Mouse (Mus musculus): Measurements from ENCODE around the gene Gm10031. TPM values are rescaled to one million over a fixed set of nuclear protein-coding genes. Genes with fewer than 3 reads are reported as not detected.

Gm10031 gene
- polyA plus RNA-seq, 1 experiment, result 33.7 TPM

GRCm38 (mm10) chr1:156559641-156560020 lies 35.8 kb downstream of the Gm10031 start:
- DNase-seq, result peak; percentile 12
- Histone ChIP-seq H3K4me3 (ENCODE audit: control insufficient read depth, insufficient read depth, low read length) (peak overlapping the region; percentile 65), H3K4me1 (replicated peaks; ENCODE audit: control insufficient read depth, insufficient read depth, low read length) (peaks cover 3% of the 10 kb centered on the region; the same call in 1 of the 2 replicates), H3K36me3 (ENCODE audit: control insufficient read depth, insufficient read depth, low read length) (no peaks in the 10 kb centered on the region), H3K27me3 (ENCODE audit: control insufficient read depth, insufficient read depth, low read length) (no peaks in the 10 kb centered on the region), H3K27ac (ENCODE audit: control insufficient read depth, insufficient read depth, low read length) (no peak overlapping the region)
- TF ChIP-seq POLR2A (IDR thresholded peaks at IDR 0.05; ENCODE audit: control insufficient read depth, extremely low read depth, insufficient read depth, low read length, poor library complexity) (no peak), CTCF (IDR thresholded peaks at IDR 0.05; ENCODE audit: borderline replicate concordance, control insufficient read depth, extremely low read depth, insufficient read depth, low read length, poor library complexity) (no peak)
- WGBS, result 18% methylated on average over 8 of the region's 8 CpGs

- H3K4me3 ChIP-seq (ENCODE audit: control insufficient read depth, insufficient read depth, low read length), result no peak overlapping the region
- TF ChIP-seq CTCF (IDR thresholded peaks at IDR 0.05; ENCODE audit: borderline replicate concordance, control insufficient read depth, extremely low read depth, insufficient read depth, low read length, poor library complexity), result no peak
Observed at GRCm38 (mm10) chr1:156560500-156560899, 36.7 kb downstream of the Gm10031 start.

GRCm38 (mm10) chr1:156565328-156565727 lies 41.5 kb downstream of the Gm10031 start:
- no peak for DNase-seq
- H3K4me1 ChIP-seq (replicated peaks; ENCODE audit: control insufficient read depth, insufficient read depth, low read length), result peaks cover 2% of the 10 kb centered on the region; the same call in 1 of the 2 replicates
- WGBS, result 92% methylated on average over 2 of the region's 2 CpGs
- no peak overlapping the region for H3K4me3 ChIP-seq (ENCODE audit: control insufficient read depth, insufficient read depth, low read length)
- no peaks in the 10 kb centered on the region for H3K36me3 ChIP-seq (ENCODE audit: control insufficient read depth, insufficient read depth, low read length)
- no peaks in the 10 kb centered on the region for H3K27me3 ChIP-seq (ENCODE audit: control insufficient read depth, insufficient read depth, low read length)
- H3K27ac ChIP-seq (ENCODE audit: control insufficient read depth, insufficient read depth, low read length), result no peak overlapping the region
- TF ChIP-seq CTCF (IDR thresholded peaks at IDR 0.05; ENCODE audit: borderline replicate concordance, control insufficient read depth, extremely low read depth, insufficient read depth, low read length, poor library complexity), result no peak
- no peak for TF ChIP-seq POLR2A (IDR thresholded peaks at IDR 0.05; ENCODE audit: control insufficient read depth, extremely low read depth, insufficient read depth, low read length, poor library complexity)

More at GRCm38 (mm10) chr1:156560500-156560899, 36.7 kb downstream of the Gm10031 start:
- H3K27me3 ChIP-seq (ENCODE audit: control insufficient read depth, insufficient read depth, low read length), result no peaks in the 10 kb centered on the region
- no peak for DNase-seq
- H3K27ac ChIP-seq (ENCODE audit: control insufficient read depth, insufficient read depth, low read length), result no peak overlapping the region
- no peaks in the 10 kb centered on the region for H3K36me3 ChIP-seq (ENCODE audit: control insufficient read depth, insufficient read depth, low read length)
- 95% methylated on average over 9 of the region's 9 CpGs for WGBS
- peaks cover 3% of the 10 kb centered on the region; the same call in 1 of the 2 replicates for H3K4me1 ChIP-seq (replicated peaks; ENCODE audit: control insufficient read depth, insufficient read depth, low read length)

- 100% methylated on average over 3 of the region's 3 CpGs for WGBS
- no peaks in the 10 kb centered on the region for H3K36me3 ChIP-seq (ENCODE audit: control insufficient read depth, insufficient read depth, low read length)
- no peak for TF ChIP-seq POLR2A (IDR thresholded peaks at IDR 0.05; ENCODE audit: control insufficient read depth, extremely low read depth, insufficient read depth, low read length, poor library complexity)
- no peak for TF ChIP-seq CTCF (IDR thresholded peaks at IDR 0.05; ENCODE audit: borderline replicate concordance, control insufficient read depth, extremely low read depth, insufficient read depth, low read length, poor library complexity)
- peaks cover 2% of the 10 kb centered on the region; the same call in 1 of the 2 replicates for H3K4me1 ChIP-seq (replicated peaks; ENCODE audit: control insufficient read depth, insufficient read depth, low read length)
- no peak overlapping the region for H3K4me3 ChIP-seq (ENCODE audit: control insufficient read depth, insufficient read depth, low read length)
- no peaks in the 10 kb centered on the region for H3K27me3 ChIP-seq (ENCODE audit: control insufficient read depth, insufficient read depth, low read length)
- peak; percentile 24 for DNase-seq
- H3K27ac ChIP-seq (ENCODE audit: control insufficient read depth, insufficient read depth, low read length), result no peak overlapping the region
Observed at GRCm38 (mm10) chr1:156566132-156566531, 42.3 kb downstream of the Gm10031 start.

- H3K4me1 ChIP-seq (replicated peaks; ENCODE audit: control insufficient read depth, insufficient read depth, low read length), result peaks cover 5% of the 10 kb centered on the region
- no peak overlapping the region for H3K27ac ChIP-seq (ENCODE audit: control insufficient read depth, insufficient read depth, low read length)
- H3K27me3 ChIP-seq (ENCODE audit: control insufficient read depth, insufficient read depth, low read length), result no peaks in the 10 kb centered on the region
- no peaks in the 10 kb centered on the region for H3K36me3 ChIP-seq (ENCODE audit: control insufficient read depth, insufficient read depth, low read length)
- no peak overlapping the region for H3K4me3 ChIP-seq (ENCODE audit: control insufficient read depth, insufficient read depth, low read length)
- 45% methylated on average over 4 of the region's 4 CpGs for WGBS
- no peak for DNase-seq
- TF ChIP-seq CTCF (IDR thresholded peaks at IDR 0.05; ENCODE audit: borderline replicate concordance, control insufficient read depth, extremely low read depth, insufficient read depth, low read length, poor library complexity) (no peak), POLR2A (IDR thresholded peaks at IDR 0.05; ENCODE audit: control insufficient read depth, extremely low read depth, insufficient read depth, low read length, poor library complexity) (no peak)
Observed at GRCm38 (mm10) chr1:156569615-156570014, 45.8 kb downstream of the Gm10031 start.

- H3K4me1 ChIP-seq (replicated peaks; ENCODE audit: control insufficient read depth, insufficient read depth, low read length), result peaks cover 5% of the 10 kb centered on the region
- TF ChIP-seq CTCF (IDR thresholded peaks at IDR 0.05; ENCODE audit: borderline replicate concordance, control insufficient read depth, extremely low read depth, insufficient read depth, low read length, poor library complexity) (no peak), POLR2A (IDR thresholded peaks at IDR 0.05; ENCODE audit: control insufficient read depth, extremely low read depth, insufficient read depth, low read length, poor library complexity) (no peak)
- H3K27me3 ChIP-seq (ENCODE audit: control insufficient read depth, insufficient read depth, low read length), result no peaks in the 10 kb centered on the region
- no peak for DNase-seq
- no peaks in the 10 kb centered on the region for H3K36me3 ChIP-seq (ENCODE audit: control insufficient read depth, insufficient read depth, low read length)
- WGBS, result 92% methylated on average over 4 of the region's 4 CpGs
- no peak overlapping the region for H3K27ac ChIP-seq (ENCODE audit: control insufficient read depth, insufficient read depth, low read length)
- H3K4me3 ChIP-seq (ENCODE audit: control insufficient read depth, insufficient read depth, low read length), result no peak overlapping the region
Observed at GRCm38 (mm10) chr1:156572952-156573351, 49.1 kb downstream of the Gm10031 start.

Other genes with a start within 250 kb of the Gm10031 start
- 24.0 and 33.0 TPM in 2 replicates for gene Tdrd5, start 220.3 kb upstream of the Gm10031 start, polyA plus RNA-seq (2012; rRNA removed)
- gene Nphs2, start 213.3 kb upstream of the Gm10031 start, polyA plus RNA-seq (2012; rRNA removed), result 3.3 and 3.7 TPM in 2 replicates
- gene Gm2000, start 158.0 kb upstream of the Gm10031 start, polyA plus RNA-seq (2012; rRNA removed), result 9.1 and 10.6 TPM in 2 replicates
- 2.4 and 3.2 TPM in 2 replicates for gene Axdnd1, start 102.9 kb upstream of the Gm10031 start, polyA plus RNA-seq (2012; rRNA removed)
- gene Soat1, start 49.7 kb upstream of the Gm10031 start, polyA plus RNA-seq (2012; rRNA removed), result 103 and 119 TPM in 2 replicates
- gene Abl2, start 34.8 kb downstream of the Gm10031 start, polyA plus RNA-seq (2012; rRNA removed), result 18.7 and 19.9 TPM in 2 replicates
- 38.2 and 47.2 TPM in 2 replicates for gene Tor3a, start 150.3 kb downstream of the Gm10031 start, polyA plus RNA-seq (2012; rRNA removed)
- 17.7 and 18.2 TPM in 2 replicates for gene Fam20b, start 195.1 kb downstream of the Gm10031 start, polyA plus RNA-seq (2012; rRNA removed)

All from thymus, adult 2 months (tissue).